Mouse (Mus musculus): ENCODE measurements around the gene Armh2. TPM values are rescaled to one million over a fixed set of nuclear protein-coding genes. Genes with fewer than 3 reads are reported as not detected.
"Not testable (repeated sequence)": the region's sequence is repeated elsewhere in the genome, so short reads cannot be mapped to it uniquely, and the experiment has no call there.

The Armh2 gene
- total RNA-seq, 2 experiments from 2014 or later: not detected

GRCm38 (mm10) chr13:24756756-24757155, 15.7 kb downstream of the Armh2 start:
- intact Hi-C loops (cut with DNase I): no loop called here
- DNase-seq: no peak

- DNase-seq: no peak
- intact Hi-C loops (cut with DNase I): no loop called here
Observed at GRCm38 (mm10) chr13:24757820-24758564, 17.0 kb downstream of the Armh2 start.

- intact Hi-C loops (cut with DNase I): no loop called here
- no peak for DNase-seq
Observed at GRCm38 (mm10) chr13:24759451-24759850, 18.4 kb downstream of the Armh2 start.

GRCm38 (mm10) chr13:24760351-24760870, 19.4 kb downstream of the Armh2 start:
- no peak for DNase-seq
- intact Hi-C loops (cut with DNase I): loop anchor here (5.0 kb wide), 2 partner anchors 48 to 72 kb away; partner anchors contain the start of genes Acot13 and Tdp2

GRCm38 (mm10) chr13:24761083-24761402, 20.0 kb downstream of the Armh2 start:
- intact Hi-C loops (cut with DNase I): loop anchor here (1.0 to 5.0 kb wide), 3 partner anchors 39 to 71 kb away; partner anchors contain the start of genes Acot13 and Tdp2
- DNase-seq: no peak

- intact Hi-C loops (cut with DNase I): loop anchor here (1.0 to 5.0 kb wide), 3 partner anchors 39 to 71 kb away; partner anchors contain the start of genes Acot13 and Tdp2
- DNase-seq: peak; percentile 88 to 94
Observed at GRCm38 (mm10) chr13:24761403-24762227, 20.6 kb downstream of the Armh2 start, which contains the start of gene Gmnn. Gmnn (minus strand) TSS chr13:24761923.

- no peak for DNase-seq
- intact Hi-C loops (cut with DNase I): loop anchor here (5.0 kb wide), 2 partner anchors 50 to 70 kb away; partner anchors contain the start of genes Acot13 and Tdp2
Observed at GRCm38 (mm10) chr13:24762254-24762653, 21.2 kb downstream of the Armh2 start.

GRCm38 (mm10) chr13:24767809-24768208, 26.8 kb downstream of the Armh2 start:
- DNase-seq; intact Hi-C loops (cut with DNase I): not testable (repeated sequence)

- DNase-seq; intact Hi-C loops (cut with DNase I): not testable (repeated sequence)
Observed at GRCm38 (mm10) chr13:24771482-24771881, 30.4 kb downstream of the Armh2 start.

- DNase-seq: peak; percentile 31 to 38
- intact Hi-C loops (cut with DNase I): loop anchor here (5.0 kb wide), 1 partner anchor 64 kb away; no protein-coding TSS in a partner anchor
Observed at GRCm38 (mm10) chr13:24776146-24776844, 35.3 kb downstream of the Armh2 start.

GRCm38 (mm10) chr13:24778026-24778425, 37.0 kb downstream of the Armh2 start:
- DNase-seq: no peak
- intact Hi-C loops (cut with DNase I): loop anchor here (5.0 kb wide), 1 partner anchor 66 kb away; no protein-coding TSS in a partner anchor

- intact Hi-C loops (cut with DNase I): loop anchor here (5.0 kb wide), 1 partner anchor 67 kb away; no protein-coding TSS in a partner anchor
- no peak for DNase-seq
Observed at GRCm38 (mm10) chr13:24778706-24779380, 37.8 kb downstream of the Armh2 start.

- intact Hi-C loops (cut with DNase I): no loop called here
Observed at GRCm38 (mm10) chr13:24781916-24782315, 40.9 kb downstream of the Armh2 start.

GRCm38 (mm10) chr13:24786014-24786490, 45.0 kb downstream of the Armh2 start:
- intact Hi-C loops (cut with DNase I): no loop called here
- DNase-seq: no peak

More at GRCm38 (mm10) chr13:24781916-24782315, 40.9 kb downstream of the Armh2 start:
- no peak for DNase-seq

GRCm38 (mm10) chr13:24787477-24787876, 46.4 kb downstream of the Armh2 start:
- intact Hi-C loops (cut with DNase I): no loop called here

GRCm38 (mm10) chr13:24791349-24791748, 50.3 kb downstream of the Armh2 start:
- intact Hi-C loops (cut with DNase I): no loop called here
- peak; percentile 46 to 50 for DNase-seq

More at GRCm38 (mm10) chr13:24787477-24787876, 46.4 kb downstream of the Armh2 start:
- DNase-seq: no peak

GRCm38 (mm10) chr13:24792411-24793045, 51.5 kb downstream of the Armh2 start:
- DNase-seq: no peak
- intact Hi-C loops (cut with DNase I): no loop called here

All from heart, postnatal 36 days (tissue).